Mouse (Mus musculus) MEL (cell line): ENCODE measurements around the gene Wdr26. TPM values are rescaled to one million over a fixed set of nuclear protein-coding genes. Genes with fewer than 3 reads are reported as not detected.

Experiments used
- DNase-seq: peaks from one replicate; pipeline ENCODE4 v3.0.0; 2011; ENCODE audit warnings: low read depth, low spot score
- H3K27ac ChIP-seq: 2 replicates; pipeline ENCODE4 v1.5.1; 2012; ENCODE audit warnings: low read depth, mild to moderate bottlenecking, control low read depth, low read length, moderate library complexity; ENCODE audit not compliant: control insufficient read depth
- H3K27me3 ChIP-seq, 2 experiments: fragments of 150-350 bp in 1 of 2; sonication (generic) in 1 of 2; 2 replicates each; pipeline ENCODE4 v1.6.1; 2012; ENCODE audit warnings: low read length in 2 of 2, mild to moderate bottlenecking in 2 of 2, improper control_type of control experiment in 1 of 2, moderate library complexity in 1 of 2; ENCODE audit not compliant: insufficient read depth in 2 of 2, control insufficient read depth in 1 of 2
- H3K36me3 ChIP-seq, 2 experiments: 2 replicates each; pipeline ENCODE4 v1.6.1; 2012 to 2014; ENCODE audit warnings: low read length in 2 of 2, improper control_type of control experiment in 1 of 2, inconsistent platforms in 1 of 2, mild to moderate bottlenecking in 1 of 2; ENCODE audit not compliant: insufficient read depth in 2 of 2, control insufficient read depth in 1 of 2
- H3K4me1 ChIP-seq, 2 experiments: fragments of 150-350 bp in 1 of 2; sonication (generic) in 1 of 2; 2 replicates each; pipeline ENCODE4 v1.6.1; 2012; ENCODE audit warnings: low read length in 2 of 2, improper control_type of control experiment in 1 of 2, mild to moderate bottlenecking in 1 of 2; ENCODE audit not compliant: insufficient read depth in 2 of 2, control insufficient read depth in 1 of 2
- H3K4me3 ChIP-seq, 2 experiments: fragments of 150-350 bp in 1 of 2; sonication (generic) in 1 of 2; 2 replicates each; pipeline ENCODE4 v1.5.1; 2012; ENCODE audit warnings: low read depth in 2 of 2, low read length in 2 of 2, mild to moderate bottlenecking in 2 of 2, moderate library complexity in 2 of 2, control low read depth in 1 of 2, improper control_type of control experiment in 1 of 2; ENCODE audit not compliant: control insufficient read depth in 1 of 2, insufficient read depth in 1 of 2
- H3K79me2 ChIP-seq: 2 replicates; pipeline ENCODE4 v1.6.1; 2012; ENCODE audit warnings: mild to moderate bottlenecking, low read length, moderate library complexity; ENCODE audit not compliant: control insufficient read depth, poor library complexity, insufficient read depth
- H3K9ac ChIP-seq: 2 replicates; pipeline ENCODE4 v1.6.1; 2012; ENCODE audit warnings: low read depth, mild to moderate bottlenecking, control low read depth, low read length, moderate library complexity; ENCODE audit not compliant: control insufficient read depth, poor library complexity, severe bottlenecking
- H3K9me3 ChIP-seq: fragments of 150-350 bp; sonication (generic); replicated peaks from 2 replicates; pipeline ENCODE4 v1.6.1; 2012; ENCODE audit warnings: mild to moderate bottlenecking, low read length, improper control_type of control experiment, moderate library complexity; ENCODE audit not compliant: insufficient read depth
- BHLHE40 ChIP-seq: IDR thresholded peaks from 2 replicates; pipeline ENCODE4 v1.6.1; 2012; ENCODE audit warnings: low read depth, mild to moderate bottlenecking, inconsistent platforms, low read length, improper control_type of control experiment, borderline replicate concordance
- CHD1 ChIP-seq: IDR thresholded peaks from 2 replicates; pipeline ENCODE4 v1.6.1; 2012; ENCODE audit warnings: low read depth, mild to moderate bottlenecking, inconsistent platforms, low read length, improper control_type of control experiment
- E2F4 ChIP-seq: IDR thresholded peaks from 2 replicates; pipeline ENCODE4 v1.6.1; 2011; ENCODE audit warnings: low read depth, low read length, improper control_type of control experiment, borderline replicate concordance
- ELF1 ChIP-seq: IDR thresholded peaks from 2 replicates; pipeline ENCODE4 v1.6.1; 2014; ENCODE audit warnings: low read depth, mild to moderate bottlenecking, inconsistent platforms, low read length, improper control_type of control experiment, moderate library complexity
- EP300 ChIP-seq, 2 experiments: IDR thresholded peaks; 2 replicates each; pipeline ENCODE4 v1.6.1; 2011; ENCODE audit warnings: improper control_type of control experiment in 2 of 2, low read length in 2 of 2, low read depth in 1 of 2, mild to moderate bottlenecking in 1 of 2
- ETS1 ChIP-seq: IDR thresholded peaks from 2 replicates; pipeline ENCODE4 v1.6.1; 2012; ENCODE audit warnings: low read depth, mild to moderate bottlenecking, inconsistent platforms, low read length, improper control_type of control experiment, moderate library complexity
- GATA1 ChIP-seq: IDR thresholded peaks from 2 replicates; pipeline ENCODE4 v1.6.1; 2011; ENCODE audit warnings: low read depth, low read length, improper control_type of control experiment
- HCFC1 ChIP-seq: IDR thresholded peaks from 2 replicates; pipeline ENCODE4 v1.6.1; 2012; ENCODE audit warnings: low read depth, mild to moderate bottlenecking, inconsistent platforms, low read length, improper control_type of control experiment, moderate library complexity
- KAT2A ChIP-seq: conservative IDR thresholded peaks from 2 replicates; pipeline ENCODE4 v1.6.1; 2012; ENCODE audit warnings: low read depth, low read length, improper control_type of control experiment, inconsistent platforms
- MAFK ChIP-seq: IDR thresholded peaks from 2 replicates; pipeline ENCODE4 v1.6.1; 2011; ENCODE audit warnings: low read depth, mild to moderate bottlenecking, low read length, improper control_type of control experiment, borderline replicate concordance
- MAX ChIP-seq: IDR thresholded peaks from 2 replicates; pipeline ENCODE4 v1.6.1; 2011; ENCODE audit warnings: low read length, improper control_type of control experiment
- MAZ ChIP-seq: IDR thresholded peaks from 2 replicates; pipeline ENCODE4 v1.6.1; 2012; ENCODE audit warnings: low read depth, mild to moderate bottlenecking, inconsistent platforms, low read length, improper control_type of control experiment
- MEF2A ChIP-seq: IDR thresholded peaks from 2 replicates; pipeline ENCODE4 v1.6.1; 2014; ENCODE audit warnings: low read depth, mild to moderate bottlenecking, inconsistent platforms, low read length, improper control_type of control experiment; ENCODE audit not compliant: poor library complexity, insufficient replicate concordance, severe bottlenecking; ENCODE audit errors: extremely low read depth
- MXI1 ChIP-seq: IDR thresholded peaks from 2 replicates; pipeline ENCODE4 v1.6.1; 2011; ENCODE audit warnings: mild to moderate bottlenecking, low read depth, low read length, improper control_type of control experiment
- MYB ChIP-seq: IDR thresholded peaks from 2 replicates; pipeline ENCODE4 v1.6.1; 2011; ENCODE audit warnings: mild to moderate bottlenecking, low read depth, low read length, improper control_type of control experiment
- NELFE ChIP-seq: IDR thresholded peaks from 2 replicates; pipeline ENCODE4 v1.6.1; 2011; ENCODE audit warnings: low read depth, low read length, improper control_type of control experiment
- NRF1 ChIP-seq: IDR thresholded peaks from 2 replicates; pipeline ENCODE4 v1.6.1; 2014; ENCODE audit warnings: low read depth, mild to moderate bottlenecking, inconsistent platforms, low read length, improper control_type of control experiment, moderate library complexity; ENCODE audit not compliant: poor library complexity, insufficient read depth, severe bottlenecking
- POLR2A ChIP-seq, 2 experiments: IDR thresholded peaks; 2 replicates each; pipeline ENCODE4 v1.6.1; 2011 to 2012; ENCODE audit warnings: low read length in 2 of 2, mild to moderate bottlenecking in 2 of 2, control low read depth in 1 of 2, improper control_type of control experiment in 1 of 2, low read depth in 1 of 2, moderate library complexity in 1 of 2; ENCODE audit not compliant: control insufficient read depth in 1 of 2, insufficient read depth in 1 of 2, poor library complexity in 1 of 2
- POLR2AphosphoS5 ChIP-seq: IDR thresholded peaks from 2 replicates; pipeline ENCODE4 v1.6.1; 2012; ENCODE audit warnings: low read depth, borderline replicate concordance, mild to moderate bottlenecking, inconsistent platforms, low read length, moderate library complexity, mixed read lengths
- RAD21 ChIP-seq: IDR thresholded peaks from 2 replicates; pipeline ENCODE4 v1.6.1; 2011; ENCODE audit warnings: mild to moderate bottlenecking, low read depth, low read length, improper control_type of control experiment
- RCOR1 ChIP-seq: IDR thresholded peaks from 2 replicates; pipeline ENCODE4 v1.6.1; 2012; ENCODE audit warnings: low read depth, mild to moderate bottlenecking, inconsistent platforms, low read length, improper control_type of control experiment
- SIN3A ChIP-seq: IDR thresholded peaks from 2 replicates; pipeline ENCODE4 v1.6.1; 2012; ENCODE audit warnings: low read length, improper control_type of control experiment, inconsistent platforms
- SMC3 ChIP-seq: IDR thresholded peaks from 2 replicates; pipeline ENCODE4 v1.6.1; 2011; ENCODE audit warnings: low read depth, low read length, improper control_type of control experiment
- TAL1 ChIP-seq: IDR thresholded peaks from 2 replicates; pipeline ENCODE4 v1.6.1; 2012; ENCODE audit warnings: mild to moderate bottlenecking, inconsistent platforms, low read length, moderate library complexity, mixed read lengths
- TCF12 ChIP-seq: IDR thresholded peaks from 2 replicates; pipeline ENCODE4 v1.6.1; 2014; ENCODE audit warnings: low read depth, mild to moderate bottlenecking, inconsistent platforms, low read length, improper control_type of control experiment, moderate library complexity
- USF1 ChIP-seq: IDR thresholded peaks from 2 replicates; pipeline ENCODE4 v1.6.1; 2014; ENCODE audit warnings: low read depth, mild to moderate bottlenecking, inconsistent platforms, low read length, improper control_type of control experiment, moderate library complexity
- USF2 ChIP-seq, 2 experiments: IDR thresholded peaks; 2 replicates each; pipeline ENCODE4 v1.6.1; 2011 to 2012; ENCODE audit warnings: improper control_type of control experiment in 2 of 2, low read length in 2 of 2, borderline replicate concordance in 1 of 2, inconsistent platforms in 1 of 2, low read depth in 1 of 2, mild to moderate bottlenecking in 1 of 2; ENCODE audit not compliant: insufficient read depth in 1 of 2
- ZKSCAN1 ChIP-seq: IDR thresholded peaks from 2 replicates; pipeline ENCODE4 v1.6.1; 2012; ENCODE audit warnings: low read depth, mild to moderate bottlenecking, inconsistent platforms, low read length, improper control_type of control experiment, moderate library complexity
- ZMIZ1 ChIP-seq: IDR thresholded peaks from 2 replicates; pipeline ENCODE4 v1.6.1; 2012; ENCODE audit warnings: low read depth, mild to moderate bottlenecking, inconsistent platforms, low read length, improper control_type of control experiment, moderate library complexity
- polyA plus RNA-seq, 2 experiments: library from polyadenylated mRNA; stranded (reverse) in 1 of 2; unstranded in 1 of 2; fragments of >175 nt in 1 of 2; fragments of >200 nt in 1 of 2; gene quantifications; 2 replicates each; pipeline versions ENCODE4 v1.2.1 to v1.2.4; 2012; ENCODE audit warnings: low replicate concordance in 2 of 2, low read depth in 1 of 2; ENCODE audit not compliant: insufficient read length in 2 of 2, insufficient read depth in 1 of 2, missing spikeins in 1 of 2
- total RNA-seq: library from RNA; depleted of rRNA; stranded (reverse); fragments of 300-350 nt; gene quantifications from 2 replicates; pipeline ENCODE4 v1.2.3, GENCODE M21; 2012

Wdr26 gene
- total and polyA plus RNA-seq, 3 experiments: 21.6 to 35.1 TPM; not detected in 1

GRCm38 (mm10) chr1:181151541-181151940, 60.3 kb downstream of the Wdr26 start:
- peaks cover 23% of the 10 kb centered on the region for H3K79me2 ChIP-seq
- DNase-seq: peak; percentile 55
- H3K4me1 ChIP-seq: peaks cover 15 to 25% of the 10 kb centered on the region in 2 experiments
- peaks cover 5 to 54% of the 10 kb centered on the region in 2 experiments for H3K36me3 ChIP-seq
- H3K9ac ChIP-seq: peak overlapping the region; percentile 95
- TF ChIP-seq ZMIZ1 (no peak), EP300 (IDR thresholded peaks at IDR 0.05; ENCODE audit: low read depth in 1 of 2, low read length in 2 of 2) (no peak), ELF1 (no peak), SIN3A (0 out of 2 replicates have a peak, but pooled peaks have one; percentile 38)
- no peaks in the 10 kb centered on the region for H3K9me3 ChIP-seq
- H3K4me3 ChIP-seq: peak overlapping the region; percentile 61 to 85
- no peak overlapping the region; the same call in 1 of the 2 replicates for H3K27ac ChIP-seq
- H3K27me3 ChIP-seq: no peaks in the 10 kb centered on the region

- peaks cover 15 to 29% of the 10 kb centered on the region in 2 experiments for H3K4me1 ChIP-seq
- H3K4me3 ChIP-seq: peak overlapping the region; percentile 61 to 85
- H3K27ac ChIP-seq: peak overlapping the region; percentile 46
- peak; percentile 93 for DNase-seq
- peak overlapping the region; percentile 95 for H3K9ac ChIP-seq
- peaks cover 23% of the 10 kb centered on the region for H3K79me2 ChIP-seq
- H3K27me3 ChIP-seq: no peaks in the 10 kb centered on the region
- H3K36me3 ChIP-seq: peaks cover 2 to 55% of the 10 kb centered on the region in 2 experiments
- H3K9me3 ChIP-seq: no peaks in the 10 kb centered on the region
- TF ChIP-seq ETS1: 0 out of 2 replicates have a peak, but pooled peaks have one; percentile 16
- TF ChIP-seq E2F4: no peak
- no peak for TF ChIP-seq ZKSCAN1
- TF ChIP-seq ZMIZ1: no peak
- TF ChIP-seq MXI1: peak; percentile 88
- TF ChIP-seq BHLHE40: peak; percentile 85
- no peak for TF ChIP-seq USF2 (IDR thresholded peaks at IDR 0.05; ENCODE audit: borderline replicate concordance in 1 of 2, insufficient read depth in 1 of 2, low read depth in 1 of 2, low read length in 2 of 2)
- TF ChIP-seq RCOR1: no peak
- TF ChIP-seq KAT2A: peak; percentile 85
- TF ChIP-seq MEF2A: no peak
- TF ChIP-seq SIN3A: peak; percentile 72
- TF ChIP-seq USF1: no peak
- TF ChIP-seq NRF1: peak; percentile 42; the same call in 1 of the 2 replicates
- TF ChIP-seq RAD21: no peak
- TF ChIP-seq NELFE: peak; percentile 79
- TF ChIP-seq MAFK: no peak
- TF ChIP-seq TAL1: no peak
- no peak for TF ChIP-seq GATA1
- TF ChIP-seq POLR2AphosphoS5: no peak
- TF ChIP-seq SMC3: no peak
- TF ChIP-seq MAX: peak; percentile 64
- TF ChIP-seq MYB: no peak
- peak; percentile 99 for TF ChIP-seq HCFC1
- TF ChIP-seq POLR2A (IDR thresholded peaks at IDR 0.05; ENCODE audit: control insufficient read depth in 1 of 2, insufficient read depth in 1 of 2, low read depth in 1 of 2, low read length in 2 of 2, poor library complexity in 1 of 2): peak; percentile 79 to 85
- TF ChIP-seq TCF12: 0 out of 2 replicates have a peak, but pooled peaks have one; percentile 45
- TF ChIP-seq CHD1: no peak
- TF ChIP-seq EP300 (IDR thresholded peaks at IDR 0.05; ENCODE audit: low read depth in 1 of 2, low read length in 2 of 2): no peak
- TF ChIP-seq MAZ: no peak
- TF ChIP-seq ELF1: peak; percentile 53; the same call in 1 of the 2 replicates
These were observed 60.8 kb downstream of the Wdr26 start for GRCm38 (mm10) chr1:181150827-181151534.
